Mouse (Mus musculus) erythroblast, adult 5-6 weeks (primary cell): ENCODE results near the gene Gm10198. TPM values are rescaled to one million over a fixed set of nuclear protein-coding genes. Genes with fewer than 3 reads are reported as not detected.

Experiments
- ATAC-seq: replicated peaks from 2 replicates; pipeline ENCODE4 v1.8.0; 2016; ENCODE audit warnings: moderate number of reproducible peaks, mild to moderate bottlenecking, moderate TSS enrichment, inconsistent platforms; ENCODE audit not compliant: poor library complexity, low FRiP score, severe bottlenecking
- total RNA-seq, 2 experiments: library from RNA; stranded (forward) in 1 of 2; stranded (reverse) in 1 of 2; fragments of 150-400 nt in 1 of 2; fragments of 200-764, 138-1000 nt in 1 of 2; gene quantifications; 2 replicates each; pipeline versions ENCODE4 v1.2.3 to v1.2.4; 2015 to 2017; ENCODE audit warnings: low replicate concordance in 2 of 2

Gene Gm10198
- total RNA-seq, 2 experiments from 2014 or later: not detected

DNA sequence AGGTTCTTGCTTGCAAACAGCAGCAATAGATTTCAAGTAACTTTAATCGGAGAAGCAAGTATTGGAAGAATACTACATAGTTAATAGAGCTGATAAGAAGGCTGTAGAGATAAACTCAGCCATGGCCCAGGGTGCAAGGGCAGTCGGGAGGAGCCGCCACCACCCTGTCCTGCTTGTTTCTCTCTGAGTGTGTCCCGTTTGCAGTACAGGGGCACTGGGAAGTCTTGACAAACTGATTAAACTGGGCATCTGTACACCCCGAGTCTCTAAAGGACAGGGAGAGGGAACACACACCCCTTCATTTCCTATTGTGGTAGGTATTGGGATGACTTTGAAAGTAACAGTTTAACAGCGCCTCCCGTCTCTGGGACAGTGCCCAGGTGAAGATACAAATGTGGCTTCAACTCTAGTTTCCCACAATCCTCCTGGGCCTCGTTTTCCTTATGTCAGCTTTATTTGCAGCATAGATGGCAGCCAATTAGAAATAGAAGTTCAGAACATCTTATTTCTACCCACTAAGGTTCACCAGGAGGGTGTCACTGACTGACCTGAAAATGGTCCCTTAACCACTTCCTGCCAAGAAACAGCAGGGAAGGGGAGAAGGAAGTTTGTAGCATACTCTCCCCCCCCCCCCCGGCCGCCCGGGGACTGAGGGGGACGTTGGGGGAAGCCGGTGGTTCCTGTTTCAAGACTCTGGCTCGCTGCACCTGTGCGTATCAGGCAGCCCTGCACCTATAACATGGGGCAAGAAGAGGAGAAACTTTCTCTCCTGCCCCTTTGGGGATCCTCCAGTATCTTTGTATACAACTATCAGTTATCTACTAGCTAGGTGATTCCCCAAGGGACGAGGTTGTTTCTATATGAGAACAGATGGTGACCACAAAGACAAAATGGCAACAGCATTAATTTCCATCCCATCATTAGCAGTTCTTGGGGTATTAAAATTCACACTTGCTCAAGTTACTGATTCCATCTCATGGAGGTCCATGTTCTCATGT, 41.9 kb downstream of the Gm10198 start:
- peak; percentile 79 for ATAC-seq

DNA sequence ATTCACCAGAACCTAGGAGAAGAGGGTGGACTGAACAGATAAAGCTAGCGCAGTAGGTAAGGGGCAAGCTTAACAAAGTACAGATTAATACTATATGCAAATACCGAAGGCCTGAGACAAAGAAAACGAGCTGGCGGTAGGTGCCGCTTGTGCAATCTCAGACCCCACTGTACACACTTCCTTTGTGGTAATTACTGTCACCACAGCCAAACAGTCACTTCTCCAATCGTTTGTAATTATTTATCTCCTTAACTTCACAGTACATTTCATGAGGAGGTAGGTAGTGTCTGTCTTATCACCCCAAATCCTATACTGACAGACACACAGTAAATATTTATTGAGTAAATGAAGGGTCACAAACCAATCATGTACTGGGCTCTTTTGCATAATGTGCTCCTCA, 47.7 kb downstream of the Gm10198 start:
- no peak for ATAC-seq

Other genes with a start within 250 kb of the Gm10198 start
- gene Gpbp1, start 102.7 kb upstream of the Gm10198 start, total RNA-seq (2015; ENCODE audit: low replicate concordance): 113 and 124 TPM in 2 replicates
- gene Gpbp1, start 102.7 kb upstream of the Gm10198 start, total RNA-seq (2017; ENCODE audit: low replicate concordance): 177 and 272 TPM in 2 replicates
- not detected in 2 replicates for gene Gm49496, start 42.8 kb upstream of the Gm10198 start, total RNA-seq (2015; ENCODE audit: low replicate concordance)
- not detected in 2 replicates for gene Gm49496, start 42.8 kb upstream of the Gm10198 start, total RNA-seq (2017; ENCODE audit: low replicate concordance)
- gene Mier3, start 88.2 kb downstream of the Gm10198 start, total RNA-seq (2015; ENCODE audit: low replicate concordance): 18.4 and 24.8 TPM in 2 replicates
- 34.7 and 39.4 TPM in 2 replicates for gene Mier3, start 88.2 kb downstream of the Gm10198 start, total RNA-seq (2017; ENCODE audit: low replicate concordance)
- 29.0 and 36.7 TPM in 2 replicates for gene Map3k1, start 216.2 kb downstream of the Gm10198 start, total RNA-seq (2015; ENCODE audit: low replicate concordance)
- 40.0 and 79.6 TPM in 2 replicates for gene Map3k1, start 216.2 kb downstream of the Gm10198 start, total RNA-seq (2017; ENCODE audit: low replicate concordance)